Mouse (Mus musculus): ENCODE results near the gene Plce1. TPM values are rescaled to one million over a fixed set of nuclear protein-coding genes. Genes with fewer than 3 reads are reported as not detected.
A peak's percentile ranks its signal among the peaks of the same experiment; 100 is the strongest.
"Not testable (repeated sequence)": the region's sequence is repeated elsewhere in the genome, so short reads cannot be mapped to it uniquely, and the experiment has no call there.

Plce1 gene
- total RNA-seq, 2 experiments from 2014 or later = 7.1 to 9.3 TPM

GRCm38 (mm10) chr19:38610809-38611208, 129.9 kb downstream of the Plce1 start:
- intact Hi-C loops (cut with DNase I) = no loop called here
- no peak for DNase-seq (ENCODE audit: extremely low spot score in 1 of 2, low spot score in 2 of 2)

- intact Hi-C loops (cut with DNase I) = no loop called here
- DNase-seq (ENCODE audit: extremely low spot score in 1 of 2, low spot score in 2 of 2) = no peak
These were observed 133.3 kb downstream of the Plce1 start for GRCm38 (mm10) chr19:38614067-38614675.

GRCm38 (mm10) chr19:38615356-38615755, 134.4 kb downstream of the Plce1 start:
- intact Hi-C loops (cut with DNase I) = no loop called here
- no peak for DNase-seq (ENCODE audit: extremely low spot score in 1 of 2, low spot score in 2 of 2)

- DNase-seq (ENCODE audit: extremely low spot score in 1 of 2, low spot score in 2 of 2) = no peak
- intact Hi-C loops (cut with DNase I) = no loop called here
These were observed 139.2 kb downstream of the Plce1 start for GRCm38 (mm10) chr19:38620134-38620533.

- intact Hi-C loops (cut with DNase I) = no loop called here
These were observed 140.6 kb downstream of the Plce1 start for GRCm38 (mm10) chr19:38621546-38621945.

GRCm38 (mm10) chr19:38626246-38627015, 145.5 kb downstream of the Plce1 start:
- intact Hi-C loops (cut with DNase I) = no loop called here
- DNase-seq (ENCODE audit: extremely low spot score in 1 of 2, low spot score in 2 of 2) = no peak

More at GRCm38 (mm10) chr19:38621546-38621945, 140.6 kb downstream of the Plce1 start:
- peak; percentile 13 to 73 for DNase-seq (ENCODE audit: extremely low spot score in 1 of 2, low spot score in 2 of 2)

- intact Hi-C loops (cut with DNase I) = no loop called here
- no peak for DNase-seq (ENCODE audit: extremely low spot score in 1 of 2, low spot score in 2 of 2)
These were observed 146.3 kb downstream of the Plce1 start for GRCm38 (mm10) chr19:38627075-38627768.

- intact Hi-C loops (cut with DNase I) = no loop called here
- DNase-seq (ENCODE audit: extremely low spot score in 1 of 2, low spot score in 2 of 2) = no peak
These were observed 151.3 kb downstream of the Plce1 start for GRCm38 (mm10) chr19:38632251-38632650.

- intact Hi-C loops (cut with DNase I) = no loop called here
- no peak for DNase-seq (ENCODE audit: extremely low spot score in 1 of 2, low spot score in 2 of 2)
These were observed 152.4 kb downstream of the Plce1 start for GRCm38 (mm10) chr19:38633306-38633705.

- DNase-seq (ENCODE audit: extremely low spot score in 1 of 2, low spot score in 2 of 2) = no peak
These were observed 158.1 kb downstream of the Plce1 start for GRCm38 (mm10) chr19:38639050-38639449.

GRCm38 (mm10) chr19:38639805-38640204, 158.9 kb downstream of the Plce1 start:
- intact Hi-C loops (cut with DNase I) = no loop called here
- DNase-seq (ENCODE audit: extremely low spot score in 1 of 2, low spot score in 2 of 2) = peak; percentile 48 to 60

More at GRCm38 (mm10) chr19:38639050-38639449, 158.1 kb downstream of the Plce1 start:
- intact Hi-C loops (cut with DNase I) = no loop called here

- intact Hi-C loops (cut with DNase I); DNase-seq (ENCODE audit: extremely low spot score in 1 of 2, low spot score in 2 of 2): not testable (repeated sequence)
These were observed 161.6 kb downstream of the Plce1 start for GRCm38 (mm10) chr19:38642515-38642914.

- DNase-seq (ENCODE audit: extremely low spot score in 1 of 2, low spot score in 2 of 2) = no peak
- intact Hi-C loops (cut with DNase I) = no loop called here
These were observed 164.1 kb downstream of the Plce1 start for GRCm38 (mm10) chr19:38644871-38645595.

GRCm38 (mm10) chr19:38657980-38658379, 177.1 kb downstream of the Plce1 start:
- DNase-seq (ENCODE audit: extremely low spot score in 1 of 2, low spot score in 2 of 2) = no peak
- intact Hi-C loops (cut with DNase I) = no loop called here

GRCm38 (mm10) chr19:38665398-38665797, 184.5 kb downstream of the Plce1 start:
- DNase-seq (ENCODE audit: extremely low spot score in 1 of 2, low spot score in 2 of 2) = no peak
- intact Hi-C loops (cut with DNase I) = no loop called here

GRCm38 (mm10) chr19:38672015-38672600, 191.2 kb downstream of the Plce1 start:
- no peak for DNase-seq (ENCODE audit: extremely low spot score in 1 of 2, low spot score in 2 of 2)
- intact Hi-C loops (cut with DNase I) = no loop called here

- intact Hi-C loops (cut with DNase I) = no loop called here
- DNase-seq (ENCODE audit: extremely low spot score in 1 of 2, low spot score in 2 of 2) = no peak
These were observed 193.0 kb downstream of the Plce1 start for GRCm38 (mm10) chr19:38673936-38674335.

- DNase-seq (ENCODE audit: extremely low spot score in 1 of 2, low spot score in 2 of 2) = no peak
- intact Hi-C loops (cut with DNase I) = no loop called here
These were observed 197.7 kb downstream of the Plce1 start for GRCm38 (mm10) chr19:38678655-38679054.

- intact Hi-C loops (cut with DNase I) = no loop called here
- no peak for DNase-seq (ENCODE audit: extremely low spot score in 1 of 2, low spot score in 2 of 2)
These were observed 198.6 kb downstream of the Plce1 start for GRCm38 (mm10) chr19:38679520-38679919.
